Mouse (Mus musculus): ENCODE measurements around the gene Slc25a33. TPM values are rescaled to one million over a fixed set of nuclear protein-coding genes. Genes with fewer than 3 reads are reported as not detected.
A peak's percentile ranks its signal among the peaks of the same experiment; 100 is the strongest.

Slc25a33 gene
- total RNA-seq (2021) = 10 to 100 TPM; 10.4 TPM
- long read RNA-seq, experiment 1, transcript Slc25a33-201 (7 exons, 1,887 nt) = major isoform, 24 of 26 reads
- long read RNA-seq, experiment 1, partial matches to known transcripts = 2 of 26 reads
- long read RNA-seq, experiment 1, other reads (novel, unspliced or antisense) = 0 of 26 reads
- long read RNA-seq, experiment 2, transcript Slc25a33-201 (7 exons, 1,887 nt) = major isoform, 36 of 40 reads
- long read RNA-seq, experiment 2, partial matches to known transcripts = 0 of 40 reads
- long read RNA-seq, experiment 2, other reads (novel, unspliced or antisense) = 4 of 40 reads

DNA sequence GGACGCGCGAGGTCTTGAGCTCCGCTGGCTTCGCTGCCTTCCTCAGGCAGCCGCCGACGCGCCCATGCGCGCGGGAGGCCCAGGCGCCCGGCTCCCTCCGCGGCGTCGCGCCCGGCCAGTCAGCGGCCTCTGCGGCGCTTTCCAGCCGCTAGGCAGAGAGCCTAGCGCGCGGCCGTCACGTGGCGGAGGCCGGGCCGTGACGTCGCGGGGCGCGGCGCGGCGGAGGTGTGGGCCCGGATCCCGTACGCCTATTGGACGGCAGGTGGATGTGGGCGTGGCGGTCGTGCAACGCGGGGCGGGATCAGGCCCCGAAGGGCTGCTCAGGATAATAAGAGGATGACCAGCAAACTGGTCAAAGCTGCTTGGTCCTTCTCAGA, at the start of gene Slc25a33:
TSS of gene Slc25a33 (minus strand) at position 184 of the 377 bp plus-strand sequence.
- DNase-seq = peak; percentile 96

DNA sequence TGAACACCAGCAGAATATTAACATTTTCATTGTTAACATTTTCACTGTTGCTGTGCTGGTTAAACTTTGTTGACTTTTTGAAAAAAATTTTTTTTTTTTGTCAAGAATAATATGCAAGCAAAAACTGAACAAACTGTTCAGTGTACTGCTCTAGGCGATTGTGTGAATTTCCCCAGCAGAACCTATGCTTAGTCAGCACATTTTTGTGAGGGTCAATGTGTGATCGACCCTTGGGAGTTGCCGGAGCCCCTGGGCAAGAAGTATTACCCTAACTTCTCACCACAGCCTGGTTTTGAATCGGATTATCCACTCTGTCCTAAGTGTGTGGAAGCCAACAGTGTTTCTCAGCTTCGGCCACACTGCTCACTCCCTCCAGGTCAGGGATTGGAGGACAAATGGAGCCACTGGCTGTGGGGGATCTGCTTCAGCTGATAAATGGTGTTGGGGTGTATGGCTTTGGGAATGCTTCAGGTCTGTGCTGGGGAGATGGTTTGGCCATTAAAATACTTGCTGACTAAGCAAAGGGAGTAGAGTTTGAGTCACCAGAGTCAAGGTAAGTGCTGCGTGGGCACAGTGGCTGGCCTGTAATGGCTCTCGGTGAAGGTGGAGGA, 48.6 kb upstream of the Slc25a33 start:
- no peak for DNase-seq

DNA sequence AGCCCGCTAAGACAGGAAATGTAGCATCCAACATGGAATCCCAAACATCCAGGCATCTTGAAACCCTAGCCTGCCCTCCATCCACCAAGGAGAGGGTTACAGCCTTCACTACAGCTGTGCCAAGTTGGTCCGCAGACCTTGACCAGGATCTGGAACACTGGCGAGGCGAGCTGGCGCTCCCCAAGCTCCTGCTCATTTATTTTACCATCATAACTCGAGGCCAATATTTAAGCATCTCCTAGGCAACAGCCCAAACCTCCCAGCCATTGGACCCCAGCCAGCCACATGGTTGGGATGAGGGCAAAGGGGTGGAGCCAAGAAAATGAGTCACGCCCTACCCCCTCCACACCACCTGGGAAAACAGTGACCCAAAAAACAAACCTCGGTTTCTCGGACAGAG, 48.0 kb upstream of the Slc25a33 start:
- DNase-seq = peak; percentile 68

DNA sequence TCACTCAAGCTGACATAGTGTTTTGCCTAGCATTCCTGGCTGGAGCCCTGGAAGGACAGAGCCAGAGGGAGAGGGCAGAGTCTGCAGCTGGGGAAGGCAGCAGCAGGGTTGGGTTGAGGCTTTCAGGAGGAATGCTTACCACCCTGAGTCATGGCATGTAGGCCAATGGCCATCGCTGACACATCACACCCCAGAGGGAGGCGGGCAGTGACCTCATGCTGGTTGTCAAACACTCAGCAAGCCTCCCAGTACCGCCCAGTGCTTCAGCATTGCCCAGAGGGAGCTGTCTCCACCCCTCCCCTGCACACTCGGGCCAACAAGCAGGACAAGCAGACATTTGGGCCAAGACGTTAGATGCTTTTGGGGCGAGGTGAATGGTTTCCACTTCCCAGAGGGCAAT, 46.5 kb upstream of the Slc25a33 start:
- DNase-seq = peak; percentile 93

DNA sequence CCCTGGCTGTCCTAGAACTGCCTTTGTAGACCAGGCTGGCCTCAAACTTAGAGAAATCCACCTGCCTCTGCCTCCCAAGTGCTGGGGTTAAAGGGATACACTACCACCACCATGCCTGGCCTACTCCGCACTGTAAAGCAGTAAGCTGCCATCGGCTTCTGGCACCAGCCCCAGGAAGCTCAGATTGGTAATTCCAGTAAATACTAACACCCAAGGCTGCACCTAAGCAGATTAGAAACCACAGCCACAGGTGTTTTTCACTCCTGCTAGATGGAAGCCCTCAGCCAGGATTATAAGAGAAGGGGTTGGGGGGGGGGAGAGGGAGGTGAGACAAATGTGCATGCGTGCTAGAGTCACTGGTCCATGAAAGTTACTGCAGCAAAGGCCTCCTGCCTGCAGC, 45.1 kb upstream of the Slc25a33 start:
- no peak for DNase-seq

DNA sequence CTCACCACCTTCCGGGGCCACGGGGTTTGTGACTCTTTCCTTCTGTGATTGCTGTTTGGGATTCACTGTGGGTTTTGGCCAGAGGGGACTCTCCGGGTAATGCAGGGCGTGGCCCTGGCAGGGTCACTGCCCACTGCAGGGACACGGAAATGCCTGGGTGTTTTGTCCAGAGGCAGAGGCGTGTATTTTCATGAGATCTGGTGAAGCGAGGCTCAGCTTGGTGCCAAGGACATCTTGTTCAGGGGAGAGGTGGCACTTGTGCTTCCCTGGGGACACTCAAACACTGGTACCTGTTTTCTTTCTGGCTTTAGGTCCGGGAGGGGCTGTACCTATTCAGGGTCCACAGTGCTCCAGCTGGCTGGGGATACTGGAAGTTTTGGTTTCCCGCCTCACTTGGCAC, 42.5 kb upstream of the Slc25a33 start:
- peak; percentile 65 for DNase-seq

DNA sequence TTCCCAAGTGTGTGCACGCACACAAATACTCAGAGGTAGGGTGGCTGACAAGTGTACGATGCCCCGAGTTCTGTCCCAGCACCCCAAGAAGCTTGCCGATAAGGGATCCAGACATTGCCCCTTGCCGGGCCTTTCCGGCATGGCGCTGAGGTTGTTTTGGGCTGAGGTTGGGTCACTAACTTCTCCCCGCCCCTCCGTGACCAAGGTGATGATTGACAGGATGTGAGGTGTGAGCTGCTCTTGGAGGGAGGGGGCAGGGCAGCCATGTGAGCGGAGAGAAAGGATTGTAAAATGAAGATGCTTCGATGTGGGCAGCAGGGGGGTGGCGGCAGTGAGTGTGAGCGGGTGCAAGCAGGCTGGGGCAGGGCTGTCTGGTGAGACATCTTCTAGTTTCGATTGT, 41.5 kb upstream of the Slc25a33 start:
- no peak for DNase-seq

DNA sequence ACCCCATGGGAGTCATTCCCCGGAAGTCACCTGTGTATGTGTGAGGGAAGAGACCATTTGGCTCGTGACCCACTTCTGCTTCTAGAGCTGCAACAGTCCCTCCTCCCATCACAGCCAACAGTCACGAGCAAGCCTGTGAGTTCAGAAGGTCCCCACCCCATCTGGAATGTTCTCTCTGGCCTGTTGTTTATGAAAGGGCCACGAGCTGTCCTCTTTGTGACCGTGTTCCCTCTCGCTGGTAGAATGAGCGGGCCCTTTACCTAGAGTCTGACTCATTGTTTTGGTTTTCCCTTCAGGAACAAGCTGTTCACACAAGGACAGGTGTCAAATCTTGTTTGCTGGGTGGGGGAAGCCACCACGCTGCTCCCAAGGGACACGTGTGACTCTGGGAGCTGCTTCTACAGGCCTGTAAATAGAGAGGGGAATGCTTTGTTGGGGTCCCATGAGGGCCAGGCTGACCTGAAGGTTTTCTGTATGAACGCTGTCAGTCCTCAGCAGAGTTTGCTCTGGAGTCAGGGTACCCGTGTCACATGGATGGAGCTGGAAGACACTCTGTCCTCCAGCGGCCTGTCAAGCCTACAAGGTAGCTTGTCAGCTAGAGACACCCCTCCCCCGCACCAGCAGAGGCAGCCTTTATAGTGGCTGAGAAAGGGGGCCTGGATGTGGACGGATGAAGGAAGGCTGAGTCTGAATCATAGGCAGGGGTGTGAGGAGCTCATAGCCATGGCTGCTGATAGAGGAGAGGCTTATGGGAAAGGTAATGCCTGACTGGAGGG, 39.5 kb upstream of the Slc25a33 start:
- DNase-seq = no peak

DNA sequence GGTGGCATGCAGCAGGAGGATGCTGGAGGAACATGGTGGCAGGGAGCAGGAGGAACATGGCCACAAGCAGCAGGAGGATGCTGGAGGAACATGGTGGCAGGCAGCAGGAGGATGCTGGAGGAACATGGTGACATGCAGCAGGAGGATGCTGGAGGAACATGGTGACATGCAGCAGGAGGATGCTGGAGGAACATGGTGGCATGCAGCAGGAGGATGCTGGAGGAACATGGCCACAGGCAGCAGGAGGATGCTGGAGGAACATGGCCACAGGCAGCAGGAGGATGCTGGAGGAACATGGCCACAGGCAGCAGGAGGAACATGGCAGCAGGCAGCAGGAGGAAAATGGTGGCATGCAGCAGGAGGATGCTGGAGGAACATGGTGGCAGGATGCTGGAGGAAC, 36.3 kb upstream of the Slc25a33 start:
- peak; percentile 59 for DNase-seq

DNA sequence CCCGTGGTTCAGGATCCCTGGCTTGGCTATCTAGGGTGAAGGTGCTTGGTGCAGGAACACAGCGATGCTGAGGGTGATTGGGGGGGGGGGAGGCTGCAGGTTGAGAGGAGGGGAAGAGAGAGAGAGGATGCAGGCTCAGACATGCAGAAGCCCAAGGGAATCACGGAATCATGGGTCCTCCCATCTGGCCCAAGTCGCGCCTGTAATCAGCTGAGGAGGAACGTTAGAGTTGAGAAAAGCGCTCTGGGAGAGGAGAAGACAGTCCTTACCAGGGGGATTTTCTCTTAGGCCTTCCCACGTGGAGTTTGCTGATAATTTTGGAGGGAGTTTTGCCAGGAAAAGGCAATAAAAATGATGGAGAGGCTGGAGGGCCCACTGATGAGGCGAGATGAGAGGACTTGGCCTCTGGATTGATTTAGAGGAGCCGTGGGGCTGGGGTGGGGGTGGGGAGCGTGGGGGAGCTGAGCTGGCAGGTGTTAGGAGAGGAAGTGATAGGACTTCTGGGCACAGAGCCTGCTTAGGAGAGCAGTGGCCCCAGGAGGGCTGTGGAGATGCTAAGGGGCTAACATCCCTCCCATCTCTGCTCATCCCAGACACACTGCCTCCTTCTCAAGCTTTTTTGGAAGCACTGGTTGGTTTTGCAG, 34.6 kb upstream of the Slc25a33 start:
- DNase-seq = no peak

DNA sequence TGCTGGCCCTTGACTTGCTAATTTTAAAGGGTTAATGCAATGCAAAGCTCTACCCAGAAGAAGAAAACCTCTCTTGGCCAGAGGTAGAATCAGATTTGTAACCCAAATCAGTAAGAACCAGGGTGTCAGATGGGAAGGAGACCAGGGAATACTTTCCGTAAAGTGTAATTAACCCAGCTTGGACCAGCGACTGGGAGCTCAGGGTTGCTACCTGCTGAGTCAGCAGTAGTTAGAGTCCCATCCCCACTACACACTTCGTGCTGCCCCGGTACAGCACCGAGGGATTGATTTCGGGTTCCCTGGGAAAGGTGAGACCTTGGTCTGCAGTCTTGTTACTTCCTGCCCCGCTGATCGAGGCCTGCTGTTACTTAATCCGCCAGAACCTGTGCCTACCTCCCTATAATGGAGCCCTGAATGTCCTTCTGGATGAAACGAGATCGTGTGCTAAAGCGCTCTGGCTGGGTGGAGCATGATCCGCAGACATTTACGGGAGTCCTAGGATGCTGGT, 34.0 kb upstream of the Slc25a33 start:
- no peak for DNase-seq

DNA sequence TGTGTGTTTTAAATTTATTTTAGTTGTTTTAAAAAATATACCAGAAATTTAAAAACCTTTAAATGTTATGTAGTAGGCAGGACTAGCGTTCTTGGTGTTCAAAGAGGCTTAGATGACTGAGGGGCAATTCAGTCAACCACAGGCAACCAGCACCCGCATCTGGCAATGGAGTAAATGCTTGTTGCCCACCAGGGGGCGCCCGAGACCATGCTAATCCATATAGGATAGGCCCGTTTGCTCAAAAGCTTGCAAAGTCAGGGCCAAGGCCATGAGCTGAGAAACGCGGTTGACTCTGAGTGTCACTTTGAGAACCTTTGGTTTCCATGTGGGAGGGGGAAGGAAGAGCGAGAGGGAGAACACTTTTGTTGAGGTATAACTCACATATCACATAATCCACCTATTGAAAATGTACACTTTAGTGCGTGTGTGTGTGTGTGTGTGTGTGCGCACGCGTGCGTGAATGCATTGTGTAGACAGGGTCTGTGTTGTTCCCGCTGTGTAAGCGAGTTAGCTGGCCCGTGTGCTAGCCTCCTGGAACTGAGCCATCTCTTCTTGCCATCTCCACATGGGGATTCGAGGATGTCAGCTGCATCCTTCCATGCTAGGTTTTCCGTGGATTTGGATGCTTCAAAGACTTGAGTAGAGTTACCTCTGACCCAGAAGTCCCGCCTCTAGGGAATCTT, 32.8 kb upstream of the Slc25a33 start:
- DNase-seq = peak; percentile 76

DNA sequence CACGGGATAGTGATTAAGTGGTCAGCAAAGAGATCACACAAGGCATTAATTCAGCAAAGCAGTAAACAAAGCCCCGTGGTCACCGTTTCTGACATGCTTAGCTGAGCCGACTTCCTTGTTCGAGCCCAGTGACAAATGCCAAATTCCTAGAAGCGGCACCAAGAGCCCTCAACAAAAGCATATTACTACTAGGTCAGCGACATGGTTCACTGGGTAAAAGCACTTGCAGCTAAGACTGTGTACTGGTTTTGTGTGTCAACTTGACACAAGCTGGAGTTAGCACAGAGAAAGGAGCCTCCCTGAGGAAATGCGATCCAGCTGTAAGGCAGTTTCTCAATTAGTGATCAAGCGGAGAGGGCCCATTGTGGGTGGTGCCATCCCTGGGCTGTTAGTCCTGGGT, 28.2 kb upstream of the Slc25a33 start:
- DNase-seq = no peak

DNA sequence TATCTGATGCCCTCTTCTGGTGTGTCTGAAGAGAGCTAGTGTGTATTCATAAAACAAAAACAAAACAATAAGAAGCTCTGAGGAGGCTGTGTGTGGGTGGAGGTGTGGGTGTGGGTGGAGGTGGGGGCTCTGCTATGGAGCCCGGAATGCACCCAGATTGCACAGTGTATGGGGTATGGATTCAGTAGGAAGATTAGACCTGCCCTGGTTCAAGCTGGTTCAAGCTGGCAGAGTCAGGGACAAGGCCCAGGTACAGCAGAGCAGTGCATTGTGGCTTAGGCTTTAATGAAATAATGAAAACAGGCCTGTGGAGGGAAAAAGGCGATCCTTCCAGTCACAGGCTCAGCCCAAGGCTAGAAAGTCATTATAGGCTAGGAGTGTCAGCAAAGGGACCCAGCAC, 26.5 kb upstream of the Slc25a33 start:
- DNase-seq = no peak

DNA sequence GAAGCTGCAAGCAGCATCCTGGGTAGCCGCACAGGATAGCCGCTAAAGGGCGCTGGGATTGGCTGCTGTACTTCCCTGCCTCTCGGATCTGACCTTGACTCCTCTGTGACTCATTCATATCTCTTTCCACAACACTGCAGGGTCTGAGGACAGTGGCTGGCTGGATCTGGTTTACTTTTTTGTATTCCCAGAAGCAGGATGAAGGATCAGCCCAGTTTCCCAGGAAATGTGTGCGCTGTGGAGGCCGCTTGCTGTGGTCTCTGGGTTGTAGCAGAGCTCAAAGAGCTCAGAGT, 26.0 kb upstream of the Slc25a33 start:
- no peak for DNase-seq

DNA sequence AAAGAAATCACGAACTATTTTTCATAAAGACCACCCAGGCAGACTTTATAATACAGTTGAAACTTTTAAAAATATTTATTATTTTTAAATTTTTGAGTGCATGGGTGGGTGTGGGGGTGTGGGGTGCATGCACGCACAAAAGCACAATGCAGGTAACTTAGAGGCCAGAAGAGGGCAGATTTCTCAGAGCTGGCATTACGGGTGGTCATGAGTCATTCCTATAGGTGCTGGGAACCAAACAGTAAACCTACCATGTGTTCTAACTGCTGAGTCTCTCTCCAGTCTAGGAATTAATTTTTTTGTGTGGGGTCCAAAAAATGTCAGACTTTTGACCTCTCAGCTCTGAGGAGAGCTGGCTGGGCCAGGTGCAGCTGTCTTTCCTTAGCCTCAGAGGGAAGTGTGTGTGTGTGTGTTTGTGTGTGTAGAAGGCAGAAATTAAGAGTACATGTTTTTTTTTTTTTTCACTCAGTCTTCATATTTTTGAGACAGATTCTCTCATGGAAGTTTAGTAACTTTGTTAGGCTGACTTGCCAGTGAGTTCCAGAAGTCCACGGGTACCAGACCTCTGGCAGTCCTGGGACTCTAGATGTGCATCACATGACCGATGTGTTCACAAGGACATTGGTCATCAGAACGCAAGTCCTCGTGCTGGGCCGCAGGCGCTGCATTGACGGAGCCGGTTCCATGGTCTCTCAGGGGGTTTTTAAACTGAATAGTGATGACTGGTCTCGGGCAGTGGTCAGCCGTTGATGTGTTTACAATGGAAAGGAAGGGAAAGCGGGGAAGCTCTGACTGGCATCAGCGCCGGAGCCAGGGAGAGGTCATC, 25.5 kb upstream of the Slc25a33 start:
- no peak for DNase-seq

DNA sequence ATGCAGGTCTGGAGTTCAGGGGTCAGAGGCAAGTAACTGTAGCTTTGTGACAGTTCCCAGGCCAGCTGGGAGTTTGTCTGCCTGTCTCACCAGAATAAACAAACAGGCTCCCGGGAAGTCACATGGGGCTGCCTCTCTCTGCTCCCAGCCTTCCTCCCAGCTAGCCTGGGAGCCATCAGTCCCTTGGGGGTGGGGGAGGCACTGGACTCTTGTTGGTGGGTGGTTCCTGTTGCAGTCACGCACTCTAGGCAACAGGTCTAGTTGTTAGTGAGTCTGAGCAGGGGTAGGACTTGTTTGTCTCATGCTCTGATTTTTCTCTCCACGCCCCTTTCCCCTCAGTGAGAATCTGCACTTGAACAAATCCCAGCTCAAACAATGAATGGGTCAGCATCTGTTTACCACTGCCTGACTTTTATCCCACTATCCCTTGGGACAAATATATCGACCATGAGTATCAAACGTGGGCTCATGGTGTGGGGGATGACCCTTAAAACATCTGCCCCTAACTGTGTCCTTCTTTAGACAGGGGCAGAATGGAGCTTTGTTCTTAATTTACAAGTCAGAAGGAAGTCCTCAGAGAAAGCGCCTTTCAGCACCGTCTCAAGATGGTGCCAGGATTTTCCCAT, 24.7 kb upstream of the Slc25a33 start:
- no peak for DNase-seq

DNA sequence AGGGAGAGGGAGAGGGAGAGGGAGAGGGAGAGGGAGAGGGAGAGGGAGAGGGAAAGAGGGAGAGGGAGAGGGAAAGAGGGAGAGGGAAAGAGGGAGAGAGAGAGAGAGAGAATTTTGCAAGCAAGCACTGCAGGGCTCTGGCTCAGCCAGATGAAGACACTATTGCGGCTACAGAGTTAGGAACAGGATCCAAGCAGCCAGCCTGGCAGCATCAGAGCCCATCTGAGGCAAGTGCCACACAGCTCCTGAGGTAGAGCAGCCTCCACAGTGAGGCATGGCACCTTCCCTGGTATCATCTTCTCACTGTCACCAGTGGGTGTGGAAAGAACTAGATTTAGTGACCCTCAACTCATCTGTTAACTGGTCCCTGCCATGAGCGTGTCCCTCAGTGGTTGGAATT, 24.0 kb upstream of the Slc25a33 start:
- DNase-seq = no peak

DNA sequence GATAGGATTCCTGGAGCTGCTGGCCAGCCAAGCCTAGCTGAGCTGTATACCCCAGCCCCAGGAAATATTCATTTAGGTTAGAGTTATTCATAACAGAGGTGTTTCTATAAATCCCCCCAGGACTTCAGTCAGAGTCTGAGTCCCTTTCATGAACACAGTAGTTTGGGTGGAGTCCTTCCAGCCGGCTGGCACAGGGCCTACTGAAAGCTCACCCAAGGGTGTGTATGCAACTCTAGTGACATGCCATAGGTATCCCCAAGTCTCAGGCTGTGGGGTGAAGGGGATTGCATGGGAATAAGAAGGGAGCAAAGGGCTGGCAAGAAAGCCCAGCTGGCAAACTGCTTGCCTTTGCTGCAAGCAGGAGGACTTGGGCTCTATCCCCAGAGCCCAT, 23.1 kb upstream of the Slc25a33 start:
- DNase-seq = no peak

DNA sequence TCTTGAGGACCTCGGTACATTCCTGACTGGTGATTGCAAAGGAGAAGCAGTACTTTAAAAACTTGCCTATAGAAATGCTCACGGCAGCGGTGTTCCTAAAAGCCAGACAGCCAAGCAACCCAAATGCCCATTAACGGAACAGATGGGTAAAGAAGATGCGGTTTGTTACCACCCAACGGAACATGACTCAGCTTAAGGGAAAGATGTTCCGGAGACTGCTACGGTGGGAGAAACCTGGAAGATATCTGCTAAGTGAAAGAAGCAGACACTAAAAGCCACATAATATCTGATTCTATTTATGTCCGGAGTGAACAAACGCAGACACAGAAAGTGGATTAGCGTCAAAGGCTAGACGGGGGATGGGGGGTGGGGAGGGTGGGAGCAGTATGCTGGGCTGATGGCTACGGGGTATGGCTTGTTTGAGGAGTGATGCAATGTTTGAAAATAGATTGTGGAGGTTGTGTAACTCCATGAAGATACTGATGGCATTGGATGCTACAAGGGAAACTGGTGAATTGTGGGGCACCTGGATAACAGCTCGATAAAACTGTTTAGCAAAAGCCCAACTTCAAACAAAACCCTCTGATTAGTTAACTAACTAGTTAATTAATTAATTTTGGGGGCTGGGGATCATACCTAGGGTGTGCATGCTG, 22.6 kb upstream of the Slc25a33 start:
- no peak for DNase-seq

All from gastrocnemius, postnatal 25 days (tissue).